Mouse (Mus musculus): ENCODE data around the gene Armcx4. TPM values are rescaled to one million over a fixed set of nuclear protein-coding genes. Genes with fewer than 3 reads are reported as not detected.
A peak's percentile ranks its signal among the peaks of the same experiment; 100 is the strongest.

Gene Armcx4
- polyA plus RNA-seq (2014; fragmentation: Nextera tagmentation; extraction: Ambion mirVana): 5.3 and 5.5 TPM in 2 replicates

GRCm38 (mm10) chrX:134686267-134686666 lies at the start of gene Armcx4:
Armcx4 (plus strand) TSS chrX:134686519.
- Histone ChIP-seq H3K4me1 (ENCODE audit: control insufficient read depth, insufficient read depth, low read length) (peaks cover 3% of the 10 kb centered on the region; the same call in 1 of the 2 replicates), H3K9me3 (ENCODE audit: control insufficient read depth, low read length) (no peaks in the 10 kb centered on the region), H3K36me3 (ENCODE audit: control insufficient read depth, insufficient read depth, low read length) (peaks cover 22% of the 10 kb centered on the region), H3K9ac (ENCODE audit: low read depth, low read length) (peak within 1 kb of the TSS; percentile 71), H3K27me3 (ENCODE audit: control insufficient read depth, insufficient read depth, low read length) (no peaks in the 10 kb centered on the region), H3K4me3 (ENCODE audit: low read length) (peak within 1 kb of the TSS; percentile 53), H3K27ac (ENCODE audit: low read depth, low read length) (peak within 1 kb of the TSS; percentile 83), H3K4me2 (replicated peaks; ENCODE audit: low read depth, low read length) (peak within 1 kb of the TSS; percentile 40)
- ATAC-seq (ENCODE audit: low FRiP score, low TSS enrichment): peak; percentile 97
- 25% methylated on average over 33 of the region's 33 CpGs for WGBS

GRCm38 (mm10) chrX:134641000-134641760 lies 45.1 kb upstream of the Armcx4 start:
- Histone ChIP-seq H3K9ac (ENCODE audit: low read depth, low read length) (no peak overlapping the region), H3K9me3 (ENCODE audit: control insufficient read depth, low read length) (no peaks in the 10 kb centered on the region), H3K27ac (ENCODE audit: low read depth, low read length) (no peak overlapping the region), H3K4me3 (ENCODE audit: low read length) (no peak overlapping the region), H3K36me3 (ENCODE audit: control insufficient read depth, insufficient read depth, low read length) (no peaks in the 10 kb centered on the region), H3K4me1 (ENCODE audit: control insufficient read depth, insufficient read depth, low read length) (no peaks in the 10 kb centered on the region), H3K4me2 (replicated peaks; ENCODE audit: low read depth, low read length) (no peak overlapping the region), H3K27me3 (ENCODE audit: control insufficient read depth, insufficient read depth, low read length) (no peaks in the 10 kb centered on the region)
- no peak for ATAC-seq (ENCODE audit: low FRiP score, low TSS enrichment)
- 70% methylated on average over 10 of the region's 10 CpGs for WGBS

- Histone ChIP-seq H3K4me2 (replicated peaks; ENCODE audit: low read depth, low read length) (no peak overlapping the region), H3K4me1 (ENCODE audit: control insufficient read depth, insufficient read depth, low read length) (no peaks in the 10 kb centered on the region), H3K4me3 (ENCODE audit: low read length) (no peak overlapping the region), H3K36me3 (ENCODE audit: control insufficient read depth, insufficient read depth, low read length) (no peaks in the 10 kb centered on the region), H3K27ac (ENCODE audit: low read depth, low read length) (no peak overlapping the region), H3K9ac (ENCODE audit: low read depth, low read length) (no peak overlapping the region), H3K27me3 (ENCODE audit: control insufficient read depth, insufficient read depth, low read length) (no peaks in the 10 kb centered on the region), H3K9me3 (ENCODE audit: control insufficient read depth, low read length) (no peaks in the 10 kb centered on the region)
- ATAC-seq (ENCODE audit: low FRiP score, low TSS enrichment): no peak
- 81% methylated on average over 1 of the region's 1 CpGs for WGBS
Observed at GRCm38 (mm10) chrX:134646338-134646737, 40.0 kb upstream of the Armcx4 start.

GRCm38 (mm10) chrX:134647421-134647820 lies 38.9 kb upstream of the Armcx4 start:
- Histone ChIP-seq H3K4me2 (replicated peaks; ENCODE audit: low read depth, low read length) (no peak overlapping the region), H3K4me3 (ENCODE audit: low read length) (no peak overlapping the region), H3K4me1 (ENCODE audit: control insufficient read depth, insufficient read depth, low read length) (no peaks in the 10 kb centered on the region), H3K27ac (ENCODE audit: low read depth, low read length) (no peak overlapping the region), H3K27me3 (ENCODE audit: control insufficient read depth, insufficient read depth, low read length) (no peaks in the 10 kb centered on the region), H3K36me3 (ENCODE audit: control insufficient read depth, insufficient read depth, low read length) (no peaks in the 10 kb centered on the region), H3K9me3 (ENCODE audit: control insufficient read depth, low read length) (no peaks in the 10 kb centered on the region), H3K9ac (ENCODE audit: low read depth, low read length) (no peak overlapping the region)
- 71% methylated on average over 8 of the region's 8 CpGs for WGBS
- 0 out of 2 replicates have a peak, but pooled peaks have one; percentile 9 for ATAC-seq (ENCODE audit: low FRiP score, low TSS enrichment)

- Histone ChIP-seq H3K4me2 (replicated peaks; ENCODE audit: low read depth, low read length) (no peak overlapping the region), H3K36me3 (ENCODE audit: control insufficient read depth, insufficient read depth, low read length) (no peaks in the 10 kb centered on the region), H3K9ac (ENCODE audit: low read depth, low read length) (no peak overlapping the region), H3K27me3 (ENCODE audit: control insufficient read depth, insufficient read depth, low read length) (no peaks in the 10 kb centered on the region), H3K27ac (ENCODE audit: low read depth, low read length) (no peak overlapping the region), H3K4me3 (ENCODE audit: low read length) (no peak overlapping the region), H3K9me3 (ENCODE audit: control insufficient read depth, low read length) (no peaks in the 10 kb centered on the region), H3K4me1 (ENCODE audit: control insufficient read depth, insufficient read depth, low read length) (no peaks in the 10 kb centered on the region)
- WGBS: 28% methylated on average over 11 of the region's 11 CpGs
- ATAC-seq (ENCODE audit: low FRiP score, low TSS enrichment): peak; percentile 91
Observed at GRCm38 (mm10) chrX:134648031-134648692, 38.2 kb upstream of the Armcx4 start.

- 65% methylated on average over 1 of the region's 1 CpGs for WGBS
- Histone ChIP-seq H3K27ac (ENCODE audit: low read depth, low read length) (no peak overlapping the region), H3K4me1 (ENCODE audit: control insufficient read depth, insufficient read depth, low read length) (no peaks in the 10 kb centered on the region), H3K4me3 (ENCODE audit: low read length) (no peak overlapping the region), H3K9me3 (ENCODE audit: control insufficient read depth, low read length) (no peaks in the 10 kb centered on the region), H3K27me3 (ENCODE audit: control insufficient read depth, insufficient read depth, low read length) (no peaks in the 10 kb centered on the region), H3K4me2 (replicated peaks; ENCODE audit: low read depth, low read length) (no peak overlapping the region), H3K36me3 (ENCODE audit: control insufficient read depth, insufficient read depth, low read length) (no peaks in the 10 kb centered on the region), H3K9ac (ENCODE audit: low read depth, low read length) (no peak overlapping the region)
- ATAC-seq (ENCODE audit: low FRiP score, low TSS enrichment): no peak
Observed at GRCm38 (mm10) chrX:134652061-134652460, 34.3 kb upstream of the Armcx4 start.

- no peak overlapping the region for H3K4me2 ChIP-seq (replicated peaks; ENCODE audit: low read depth, low read length)
- H3K9me3 ChIP-seq (ENCODE audit: control insufficient read depth, low read length): no peaks in the 10 kb centered on the region
- H3K27ac ChIP-seq (ENCODE audit: low read depth, low read length): no peak overlapping the region
- no peaks in the 10 kb centered on the region for H3K27me3 ChIP-seq (ENCODE audit: control insufficient read depth, insufficient read depth, low read length)
- H3K4me1 ChIP-seq (ENCODE audit: control insufficient read depth, insufficient read depth, low read length): no peaks in the 10 kb centered on the region
- WGBS: 79% methylated on average over 5 of the region's 5 CpGs
- no peak for ATAC-seq (ENCODE audit: low FRiP score, low TSS enrichment)
- H3K9ac ChIP-seq (ENCODE audit: low read depth, low read length): no peak overlapping the region
- no peak overlapping the region for H3K4me3 ChIP-seq (ENCODE audit: low read length)
- no peaks in the 10 kb centered on the region for H3K36me3 ChIP-seq (ENCODE audit: control insufficient read depth, insufficient read depth, low read length)
Observed at GRCm38 (mm10) chrX:134661586-134661985, 24.7 kb upstream of the Armcx4 start.

- ATAC-seq (ENCODE audit: low FRiP score, low TSS enrichment): no peak
- no peaks in the 10 kb centered on the region for H3K36me3 ChIP-seq (ENCODE audit: control insufficient read depth, insufficient read depth, low read length)
- 51% methylated on average over 5 of the region's 5 CpGs for WGBS
- H3K4me3 ChIP-seq (ENCODE audit: low read length): no peak overlapping the region
- H3K9me3 ChIP-seq (ENCODE audit: control insufficient read depth, low read length): no peaks in the 10 kb centered on the region
- no peak overlapping the region for H3K27ac ChIP-seq (ENCODE audit: low read depth, low read length)
- no peak overlapping the region for H3K9ac ChIP-seq (ENCODE audit: low read depth, low read length)
- no peak overlapping the region for H3K4me2 ChIP-seq (replicated peaks; ENCODE audit: low read depth, low read length)
- no peaks in the 10 kb centered on the region for H3K27me3 ChIP-seq (ENCODE audit: control insufficient read depth, insufficient read depth, low read length)
- no peaks in the 10 kb centered on the region for H3K4me1 ChIP-seq (ENCODE audit: control insufficient read depth, insufficient read depth, low read length)
Observed at GRCm38 (mm10) chrX:134675022-134675421, 11.3 kb upstream of the Armcx4 start.

GRCm38 (mm10) chrX:134675959-134676358 lies 10.4 kb upstream of the Armcx4 start:
- H3K9me3 ChIP-seq (ENCODE audit: control insufficient read depth, low read length): no peaks in the 10 kb centered on the region
- ATAC-seq (ENCODE audit: low FRiP score, low TSS enrichment): no peak
- H3K9ac ChIP-seq (ENCODE audit: low read depth, low read length): no peak overlapping the region
- no peaks in the 10 kb centered on the region for H3K4me1 ChIP-seq (ENCODE audit: control insufficient read depth, insufficient read depth, low read length)
- H3K4me2 ChIP-seq (replicated peaks; ENCODE audit: low read depth, low read length): no peak overlapping the region
- no peaks in the 10 kb centered on the region for H3K36me3 ChIP-seq (ENCODE audit: control insufficient read depth, insufficient read depth, low read length)
- H3K27me3 ChIP-seq (ENCODE audit: control insufficient read depth, insufficient read depth, low read length): no peaks in the 10 kb centered on the region
- H3K27ac ChIP-seq (ENCODE audit: low read depth, low read length): no peak overlapping the region
- no peak overlapping the region for H3K4me3 ChIP-seq (ENCODE audit: low read length)
- 92% methylated on average over 1 of the region's 1 CpGs for WGBS

Measured in kidney, embryonic 14.5 days (tissue).